Mouse (Mus musculus): Measurements from ENCODE around the gene Slc39a13.

The Slc39a13 gene

GRCm38 (mm10) chr2:91085494-91086391 lies 15.5 kb upstream of the Slc39a13 start:
- Histone ChIP-seq H3K9me3 (ENCODE audit: low read length) (no peaks in the 10 kb centered on the region), H3K36me3 (ENCODE audit: insufficient read depth, low read length) (no peaks in the 10 kb centered on the region), H3K4me1 (replicated peaks; ENCODE audit: low read depth, low read length) (peaks cover 25% of the 10 kb centered on the region), H3K27me3 (ENCODE audit: insufficient read depth, low read length) (peaks cover 65% of the 10 kb centered on the region), H3K4me3 (replicated peaks; ENCODE audit: low read length) (no peak overlapping the region)
- TF ChIP-seq NANOG (IDR thresholded peaks at IDR 0.05; ENCODE audit: borderline replicate concordance, low read length) (no peak), CTCF (conservative IDR thresholded peaks at IDR 0.05; ENCODE audit: low read length) (no peak), POU5F1 (IDR thresholded peaks at IDR 0.05; ENCODE audit: borderline replicate concordance, low read length) (no peak)

DNA sequence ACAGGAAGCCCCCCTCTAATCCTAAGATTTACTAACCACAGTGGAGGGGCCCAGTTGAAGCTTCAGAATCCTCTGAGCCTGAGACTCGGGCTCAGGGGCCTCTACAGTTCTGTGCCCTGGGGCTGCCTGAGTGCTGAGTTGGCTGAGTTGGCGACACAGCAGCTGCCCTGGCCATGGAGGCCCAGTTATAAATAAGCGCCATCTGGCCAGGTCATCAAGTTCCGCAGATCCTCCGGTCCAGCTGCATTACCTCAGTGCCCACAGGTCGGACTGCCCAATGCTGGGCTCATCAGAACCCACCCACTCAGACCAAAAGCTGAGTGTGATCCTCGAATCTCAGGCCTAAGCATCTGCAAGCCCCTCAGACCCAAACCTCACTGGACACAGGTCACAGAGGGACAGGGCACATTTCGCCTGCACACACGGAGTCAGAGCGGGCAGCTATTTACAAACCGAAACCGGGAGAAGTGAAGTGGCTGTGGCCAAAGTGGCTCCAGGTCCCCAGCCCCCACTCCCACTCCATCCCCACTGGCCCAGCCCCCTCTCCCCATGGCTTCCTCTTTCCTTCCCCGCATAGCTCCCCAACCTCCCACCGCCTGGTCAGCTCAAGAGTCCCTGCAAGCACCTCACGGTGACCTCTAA lies 14.1 kb upstream of the Slc39a13 start:
- H3K36me3 ChIP-seq (ENCODE audit: insufficient read depth, low read length) = no peaks in the 10 kb centered on the region
- 0 out of 2 replicates have a peak overlapping the region, but pooled peaks have one; percentile 7 for H3K4me3 ChIP-seq (replicated peaks; ENCODE audit: low read length)
- peaks cover 25% of the 10 kb centered on the region for H3K4me1 ChIP-seq (replicated peaks; ENCODE audit: low read depth, low read length)
- TF ChIP-seq POU5F1 (IDR thresholded peaks at IDR 0.05; ENCODE audit: borderline replicate concordance, low read length) = no peak
- no peak for TF ChIP-seq CTCF (conservative IDR thresholded peaks at IDR 0.05; ENCODE audit: low read length)
- TF ChIP-seq NANOG (IDR thresholded peaks at IDR 0.05; ENCODE audit: borderline replicate concordance, low read length) = no peak
- peaks cover 80% of the 10 kb centered on the region for H3K27me3 ChIP-seq (ENCODE audit: insufficient read depth, low read length)
- no peaks in the 10 kb centered on the region for H3K9me3 ChIP-seq (ENCODE audit: low read length)

DNA sequence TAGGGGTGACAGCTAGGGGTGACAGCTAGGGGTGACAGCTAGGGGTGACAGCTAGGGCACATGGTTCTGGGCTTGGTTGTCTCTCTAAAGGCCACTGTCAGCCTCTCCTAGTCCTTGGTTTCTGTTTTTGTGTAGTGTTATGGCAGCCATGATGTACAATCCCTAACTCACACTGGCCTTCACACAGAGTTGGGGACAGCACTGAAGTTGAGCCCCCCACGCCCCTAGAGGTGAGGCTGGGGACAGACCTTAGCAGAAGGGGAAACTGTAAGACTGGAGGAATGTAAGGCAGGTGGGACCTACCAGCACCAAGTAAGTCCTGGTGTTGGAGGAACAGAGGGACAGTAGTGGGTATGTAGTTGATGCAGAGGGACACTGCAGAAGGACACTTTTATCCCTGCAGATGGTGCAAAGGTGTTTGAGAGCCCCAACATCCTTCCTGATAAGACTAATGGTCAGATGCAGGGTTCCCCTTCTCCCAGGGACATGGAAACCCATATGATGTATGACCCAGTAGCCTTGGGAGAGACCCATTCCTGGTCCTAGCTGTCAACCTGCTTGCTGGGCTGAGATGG lies 13.2 kb upstream of the Slc39a13 start:
- TF ChIP-seq NANOG (IDR thresholded peaks at IDR 0.05; ENCODE audit: borderline replicate concordance, low read length) (no peak), POU5F1 (IDR thresholded peaks at IDR 0.05; ENCODE audit: borderline replicate concordance, low read length) (no peak), CTCF (conservative IDR thresholded peaks at IDR 0.05; ENCODE audit: low read length) (no peak)
- H3K4me3 ChIP-seq (replicated peaks; ENCODE audit: low read length) = no peak overlapping the region

DNA sequence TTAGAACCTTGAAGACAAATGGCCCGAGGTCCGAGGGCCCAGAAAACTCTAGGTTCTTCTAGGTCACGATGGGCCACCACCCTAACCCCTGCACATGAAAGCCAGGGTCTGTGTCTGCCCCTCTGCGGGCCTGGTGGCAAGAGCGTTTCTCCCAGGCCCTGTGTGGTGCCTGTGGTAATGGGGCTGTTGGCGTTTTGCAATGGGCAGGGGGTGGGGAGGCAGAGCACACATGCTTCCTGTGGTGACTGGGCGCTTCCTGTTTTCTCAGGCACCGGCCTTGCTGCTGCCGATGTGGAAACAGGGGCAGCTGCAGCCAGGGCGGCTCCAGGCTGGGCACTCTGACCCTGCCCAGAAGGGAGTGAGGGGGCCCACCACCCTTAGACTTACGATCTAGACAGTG lies 12.6 kb upstream of the Slc39a13 start:
- peaks cover 38% of the 10 kb centered on the region for H3K4me1 ChIP-seq (replicated peaks; ENCODE audit: low read depth, low read length)
- H3K4me3 ChIP-seq (replicated peaks; ENCODE audit: low read length) = no peak overlapping the region
- H3K27me3 ChIP-seq (ENCODE audit: insufficient read depth, low read length) = peaks cover 90% of the 10 kb centered on the region
- no peaks in the 10 kb centered on the region for H3K36me3 ChIP-seq (ENCODE audit: insufficient read depth, low read length)
- TF ChIP-seq NANOG (IDR thresholded peaks at IDR 0.05; ENCODE audit: borderline replicate concordance, low read length) = no peak
- TF ChIP-seq CTCF (conservative IDR thresholded peaks at IDR 0.05; ENCODE audit: low read length) = no peak
- TF ChIP-seq POU5F1 (IDR thresholded peaks at IDR 0.05; ENCODE audit: borderline replicate concordance, low read length) = no peak
- H3K9me3 ChIP-seq (ENCODE audit: low read length) = no peaks in the 10 kb centered on the region

More for the DNA sequence above, 13.2 kb upstream of the Slc39a13 start:
- H3K4me1 ChIP-seq (replicated peaks; ENCODE audit: low read depth, low read length) = peaks cover 32% of the 10 kb centered on the region
- H3K27me3 ChIP-seq (ENCODE audit: insufficient read depth, low read length) = peaks cover 87% of the 10 kb centered on the region
- no peaks in the 10 kb centered on the region for H3K9me3 ChIP-seq (ENCODE audit: low read length)
- H3K36me3 ChIP-seq (ENCODE audit: insufficient read depth, low read length) = no peaks in the 10 kb centered on the region

- Histone ChIP-seq H3K4me3 (replicated peaks; ENCODE audit: low read length) (no peak within 1 kb of the TSS), H3K4me1 (replicated peaks; ENCODE audit: low read depth, low read length) (peaks cover 41% of the 10 kb centered on the region), H3K9me3 (ENCODE audit: low read length) (no peaks in the 10 kb centered on the region), H3K36me3 (ENCODE audit: insufficient read depth, low read length) (no peaks in the 10 kb centered on the region), H3K27me3 (ENCODE audit: insufficient read depth, low read length) (peaks cover 91% of the 10 kb centered on the region)
- TF ChIP-seq POU5F1 (IDR thresholded peaks at IDR 0.05; ENCODE audit: borderline replicate concordance, low read length) (no peak), NANOG (IDR thresholded peaks at IDR 0.05; ENCODE audit: borderline replicate concordance, low read length) (no peak), CTCF (conservative IDR thresholded peaks at IDR 0.05; ENCODE audit: low read length) (no peak)
Observed at GRCm38 (mm10) chr2:91081775-91082695, 11.8 kb upstream of the Slc39a13 start, which contains the start of gene Spi1. Gene Spi1 (plus strand): TSS chr2:91082390.

DNA sequence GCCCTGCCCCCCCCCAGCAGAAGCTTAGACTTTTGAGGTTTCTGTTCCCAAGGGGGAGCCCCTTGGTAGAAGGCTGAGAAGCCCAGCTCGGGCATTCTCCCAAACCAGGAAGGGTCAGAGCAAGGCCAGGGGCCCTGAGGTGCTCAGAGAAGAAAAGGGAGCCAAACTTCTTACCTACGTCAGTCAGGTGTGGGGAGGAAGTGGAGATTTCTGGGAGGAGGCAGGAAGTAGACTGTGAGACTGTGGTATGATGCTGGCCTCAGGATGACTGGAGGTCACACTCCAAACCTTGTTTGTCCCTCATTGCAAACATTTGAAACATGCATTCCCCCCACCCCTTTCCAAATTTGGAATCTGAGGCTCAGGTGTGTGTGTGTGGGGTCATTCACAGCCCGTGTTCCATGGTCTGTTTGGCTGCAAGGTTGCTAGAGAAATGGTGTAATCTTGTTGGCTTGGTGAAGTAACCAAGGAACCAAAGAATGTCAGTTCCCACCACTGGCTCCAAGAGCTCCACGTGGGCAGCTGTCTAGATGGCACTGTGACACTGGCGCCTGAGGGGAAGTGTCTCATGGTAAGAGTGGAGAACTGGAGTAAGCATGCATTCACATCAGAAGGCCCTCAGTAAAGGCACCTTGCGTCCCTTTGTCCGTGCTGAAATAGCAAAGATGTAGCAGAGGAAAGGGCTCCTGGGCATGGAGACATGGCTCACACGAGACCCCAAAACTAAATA lies 10.7 kb upstream of the Slc39a13 start:
- Histone ChIP-seq H3K9me3 (ENCODE audit: low read length) (no peaks in the 10 kb centered on the region), H3K36me3 (ENCODE audit: insufficient read depth, low read length) (no peaks in the 10 kb centered on the region), H3K4me1 (replicated peaks; ENCODE audit: low read depth, low read length) (peaks cover 34% of the 10 kb centered on the region), H3K27me3 (ENCODE audit: insufficient read depth, low read length) (peaks cover 82% of the 10 kb centered on the region), H3K4me3 (replicated peaks; ENCODE audit: low read length) (no peak overlapping the region)
- TF ChIP-seq NANOG (IDR thresholded peaks at IDR 0.05; ENCODE audit: borderline replicate concordance, low read length) = no peak
- TF ChIP-seq POU5F1 (IDR thresholded peaks at IDR 0.05; ENCODE audit: borderline replicate concordance, low read length) = no peak
- no peak for TF ChIP-seq CTCF (conservative IDR thresholded peaks at IDR 0.05; ENCODE audit: low read length)

- no peaks in the 10 kb centered on the region for H3K9me3 ChIP-seq (ENCODE audit: low read length)
- TF ChIP-seq CTCF (conservative IDR thresholded peaks at IDR 0.05; ENCODE audit: low read length) (no peak), NANOG (IDR thresholded peaks at IDR 0.05; ENCODE audit: borderline replicate concordance, low read length) (no peak), POU5F1 (IDR thresholded peaks at IDR 0.05; ENCODE audit: borderline replicate concordance, low read length) (no peak)
- peaks cover 31% of the 10 kb centered on the region for H3K4me1 ChIP-seq (replicated peaks; ENCODE audit: low read depth, low read length)
- H3K4me3 ChIP-seq (replicated peaks; ENCODE audit: low read length) = peak overlapping the region; percentile 64
- peaks cover 63% of the 10 kb centered on the region for H3K27me3 ChIP-seq (ENCODE audit: insufficient read depth, low read length)
- H3K36me3 ChIP-seq (ENCODE audit: insufficient read depth, low read length) = no peaks in the 10 kb centered on the region
Observed at GRCm38 (mm10) chr2:91079026-91079384, 8.8 kb upstream of the Slc39a13 start.

Measured in E14TG2a.4 (cell line).